Mouse (Mus musculus): ENCODE data around the gene Slc2a5. TPM values are rescaled to one million over a fixed set of nuclear protein-coding genes. Genes with fewer than 3 reads are reported as not detected.

Slc2a5 gene
- polyA plus RNA-seq, 2 experiments, result 0.08 to 0.18 TPM

GRCm38 (mm10) chr4:150109636-150110035, 9.4 kb upstream of the Slc2a5 start:
- no peaks in the 10 kb centered on the region for H3K36me3 ChIP-seq (replicated peaks; ENCODE audit: control insufficient read depth, insufficient read depth, low read depth)
- WGBS (ENCODE audit: insufficient replicate concordance), result 44% methylated on average over 3 of the region's 3 CpGs

GRCm38 (mm10) chr4:150110373-150110772, 8.7 kb upstream of the Slc2a5 start:
- H3K9ac ChIP-seq (replicated peaks), result no peak overlapping the region
- H3K27me3 ChIP-seq (ENCODE audit: control insufficient read depth, insufficient read depth, low read length), result no peaks in the 10 kb centered on the region
- ATAC-seq (ENCODE audit: insufficient read depth), result no peak
- no peaks in the 10 kb centered on the region for H3K9me3 ChIP-seq (ENCODE audit: control insufficient read depth, low read length)
- 61% methylated on average over 9 of the region's 9 CpGs for WGBS (ENCODE audit: insufficient replicate concordance)
- H3K4me3 ChIP-seq (ENCODE audit: insufficient read depth in 1 of 2, low read depth in 2 of 2, low read length in 2 of 2), result no peak overlapping the region
- no peak for DNase-seq (ENCODE audit: low read depth in 3 of 3, low spot score in 3 of 3)
- H3K36me3 ChIP-seq (replicated peaks; ENCODE audit: control insufficient read depth, insufficient read depth, low read depth), result no peaks in the 10 kb centered on the region
- TF ChIP-seq CTCF (IDR thresholded peaks at IDR 0.05; ENCODE audit: low read depth) (no peak), EP300 (IDR thresholded peaks at IDR 0.05; ENCODE audit: low read depth) (no peak)
- no peak overlapping the region for H3K4me2 ChIP-seq (ENCODE audit: low read depth)
- no peak overlapping the region for H3K27ac ChIP-seq
- H3K4me1 ChIP-seq (replicated peaks; ENCODE audit: control insufficient read depth in 2 of 2, insufficient read depth in 2 of 2, low read length in 1 of 2), result no peaks in the 10 kb centered on the region; a peak in 1 of 4 replicates

More at GRCm38 (mm10) chr4:150109636-150110035, 9.4 kb upstream of the Slc2a5 start:
- no peak for TF ChIP-seq EP300 (IDR thresholded peaks at IDR 0.05; ENCODE audit: low read depth)
- TF ChIP-seq CTCF (IDR thresholded peaks at IDR 0.05; ENCODE audit: low read depth), result no peak
- Histone ChIP-seq H3K27me3 (ENCODE audit: control insufficient read depth, insufficient read depth, low read length) (no peaks in the 10 kb centered on the region), H3K9ac (replicated peaks) (no peak overlapping the region), H3K9me3 (ENCODE audit: control insufficient read depth, low read length) (no peaks in the 10 kb centered on the region), H3K4me1 (replicated peaks; ENCODE audit: control insufficient read depth in 2 of 2, insufficient read depth in 2 of 2, low read length in 1 of 2) (no peaks in the 10 kb centered on the region; a peak in 1 of 4 replicates), H3K27ac (no peak overlapping the region), H3K4me2 (ENCODE audit: low read depth) (no peak overlapping the region), H3K4me3 (ENCODE audit: insufficient read depth in 1 of 2, low read depth in 2 of 2, low read length in 2 of 2) (no peak overlapping the region)
- ATAC-seq (ENCODE audit: insufficient read depth) (no peak), DNase-seq (ENCODE audit: low read depth in 3 of 3, low spot score in 3 of 3) (no peak)

DNA sequence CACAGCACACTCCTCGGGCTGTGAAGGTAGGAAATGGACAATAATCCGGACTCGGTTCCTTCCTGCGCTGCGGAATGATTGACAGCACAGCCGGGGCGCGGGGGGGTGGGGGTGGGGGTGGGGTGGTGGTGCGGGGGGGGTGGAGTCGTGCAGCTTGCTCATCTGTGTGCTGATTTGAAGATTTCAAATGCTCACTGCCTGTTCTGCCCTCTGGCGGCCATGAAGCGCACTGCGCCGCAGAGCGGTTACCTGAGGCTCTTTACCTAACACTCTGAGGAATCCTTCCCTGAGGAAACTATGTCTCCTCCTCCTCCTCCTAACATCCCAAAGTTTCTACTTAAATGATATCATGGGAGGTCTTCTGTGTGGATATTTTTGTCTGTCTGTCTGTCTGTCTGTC, 6.2 kb upstream of the Slc2a5 start:
- H3K9me3 ChIP-seq (ENCODE audit: control insufficient read depth, low read length), result no peaks in the 10 kb centered on the region
- H3K27ac ChIP-seq, result no peak overlapping the region
- DNase-seq (ENCODE audit: low read depth in 3 of 3, low spot score in 3 of 3), result no peak
- peak; percentile 86 for TF ChIP-seq CTCF (IDR thresholded peaks at IDR 0.05; ENCODE audit: low read depth)
- TF ChIP-seq EP300 (IDR thresholded peaks at IDR 0.05; ENCODE audit: low read depth), result no peak
- no peaks in the 10 kb centered on the region for H3K27me3 ChIP-seq (ENCODE audit: control insufficient read depth, insufficient read depth, low read length)
- WGBS (ENCODE audit: insufficient replicate concordance), result under 1% methylated on average over 15 of the region's 15 CpGs
- no peak overlapping the region for H3K9ac ChIP-seq (replicated peaks)
- H3K4me3 ChIP-seq (ENCODE audit: insufficient read depth in 1 of 2, low read depth in 2 of 2, low read length in 2 of 2), result no peak overlapping the region
- peaks cover 0 to 2% of the 10 kb centered on the region in 2 experiments; a peak in 2 of 4 replicates for H3K4me1 ChIP-seq (replicated peaks; ENCODE audit: control insufficient read depth in 2 of 2, insufficient read depth in 2 of 2, low read length in 1 of 2)
- H3K4me2 ChIP-seq (ENCODE audit: low read depth), result no peak overlapping the region; the same call in 1 of the 2 replicates
- no peak for ATAC-seq (ENCODE audit: insufficient read depth)
- H3K36me3 ChIP-seq (replicated peaks; ENCODE audit: control insufficient read depth, insufficient read depth, low read depth), result no peaks in the 10 kb centered on the region

GRCm38 (mm10) chr4:150114505-150115061, 4.5 kb upstream of the Slc2a5 start:
- Histone ChIP-seq H3K27me3 (ENCODE audit: control insufficient read depth, insufficient read depth, low read length) (no peaks in the 10 kb centered on the region), H3K9me3 (ENCODE audit: control insufficient read depth, low read length) (no peaks in the 10 kb centered on the region), H3K36me3 (replicated peaks; ENCODE audit: control insufficient read depth, insufficient read depth, low read depth) (no peaks in the 10 kb centered on the region), H3K9ac (replicated peaks) (no peak overlapping the region), H3K4me2 (ENCODE audit: low read depth) (no peak overlapping the region), H3K27ac (no peak overlapping the region), H3K4me1 (replicated peaks; ENCODE audit: control insufficient read depth in 2 of 2, insufficient read depth in 2 of 2, low read length in 1 of 2) (peaks cover 0 to 2% of the 10 kb centered on the region in 2 experiments; a peak in 2 of 4 replicates), H3K4me3 (ENCODE audit: insufficient read depth in 1 of 2, low read depth in 2 of 2, low read length in 2 of 2) (no peak overlapping the region)
- no peak for TF ChIP-seq EP300 (IDR thresholded peaks at IDR 0.05; ENCODE audit: low read depth)
- TF ChIP-seq CTCF (IDR thresholded peaks at IDR 0.05; ENCODE audit: low read depth), result no peak
- 80% methylated on average over 26 of the region's 26 CpGs for WGBS (ENCODE audit: insufficient replicate concordance)
- ATAC-seq (ENCODE audit: insufficient read depth), result no peak
- DNase-seq (ENCODE audit: low read depth in 3 of 3, low spot score in 3 of 3), result no peak

DNA sequence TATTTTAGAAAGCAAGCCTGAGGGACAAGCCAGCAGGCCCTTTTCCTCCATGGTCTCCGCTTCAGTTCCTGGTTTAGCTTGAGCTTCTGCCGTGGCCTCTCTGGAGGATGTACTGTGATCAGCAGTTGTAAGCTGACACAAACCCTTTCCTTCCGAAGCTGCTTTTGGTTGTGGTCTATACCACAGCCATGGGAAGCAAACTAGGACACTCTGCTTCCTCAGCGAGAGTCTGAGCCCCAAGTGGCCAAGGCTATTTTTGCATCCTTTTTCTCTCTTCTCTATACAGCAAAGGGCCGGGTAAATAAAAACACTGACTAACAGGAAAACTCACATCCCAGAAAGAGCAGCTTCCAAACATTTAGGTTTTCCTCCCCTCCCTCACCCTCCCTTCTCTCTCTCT, 1.8 kb upstream of the Slc2a5 start:
- Histone ChIP-seq H3K27me3 (ENCODE audit: control insufficient read depth, insufficient read depth, low read length) (no peaks in the 10 kb centered on the region), H3K9me3 (ENCODE audit: control insufficient read depth, low read length) (no peaks in the 10 kb centered on the region), H3K4me3 (ENCODE audit: insufficient read depth in 1 of 2, low read depth in 2 of 2, low read length in 2 of 2) (no peak overlapping the region), H3K4me1 (replicated peaks; ENCODE audit: control insufficient read depth in 2 of 2, insufficient read depth in 2 of 2, low read length in 1 of 2) (peaks cover 0 to 7% of the 10 kb centered on the region in 2 experiments; a peak in 2 of 4 replicates), H3K27ac (no peak overlapping the region), H3K36me3 (replicated peaks; ENCODE audit: control insufficient read depth, insufficient read depth, low read depth) (no peaks in the 10 kb centered on the region), H3K4me2 (ENCODE audit: low read depth) (no peak overlapping the region), H3K9ac (replicated peaks) (no peak overlapping the region)
- 5% methylated on average over 5 of the region's 5 CpGs for WGBS (ENCODE audit: insufficient replicate concordance)
- TF ChIP-seq EP300 (IDR thresholded peaks at IDR 0.05; ENCODE audit: low read depth) (no peak), CTCF (IDR thresholded peaks at IDR 0.05; ENCODE audit: low read depth) (no peak)
- ATAC-seq (ENCODE audit: insufficient read depth) (no peak), DNase-seq (ENCODE audit: low read depth in 3 of 3, low spot score in 3 of 3) (no peak)

Data from liver, embryonic 14.5 days (tissue).